Mouse (Mus musculus): ENCODE data around the gene Orc1. TPM values are rescaled to one million over a fixed set of nuclear protein-coding genes. Genes with fewer than 3 reads are reported as not detected.
A peak's percentile ranks its signal among the peaks of the same experiment; 100 is the strongest.

Gene Orc1
- polyA plus RNA-seq, 1 experiment from 2014 or later = 3.1 TPM

GRCm38 (mm10) chr4:108595785-108596184 lies 16.6 kb downstream of the Orc1 start:
- no peak for TF ChIP-seq CTCF (IDR thresholded peaks at IDR 0.05; ENCODE audit: low read depth)
- 59% methylated on average over 1 of the region's 1 CpGs for WGBS

GRCm38 (mm10) chr4:108598306-108598705 lies 19.1 kb downstream of the Orc1 start:
- Histone ChIP-seq H3K27me3 (replicated peaks; ENCODE audit: control insufficient read depth, insufficient read depth, low read length) (no peaks in the 10 kb centered on the region), H3K9ac (ENCODE audit: low read depth, low read length) (no peak overlapping the region), H3K4me2 (replicated peaks; ENCODE audit: low read depth) (no peak overlapping the region), H3K36me3 (ENCODE audit: control insufficient read depth, insufficient read depth) (peaks cover 3% of the 10 kb centered on the region; the same call in 1 of the 2 replicates), H3K4me1 (replicated peaks; ENCODE audit: control insufficient read depth, insufficient read depth, low read length) (no peaks in the 10 kb centered on the region), H3K4me3 (ENCODE audit: low read depth, low read length) (no peak overlapping the region), H3K9me3 (ENCODE audit: control insufficient read depth) (no peaks in the 10 kb centered on the region), H3K27ac (ENCODE audit: low read depth, low read length) (no peak overlapping the region)
- 75% methylated on average over 4 of the region's 4 CpGs for WGBS
- ATAC-seq = no peak
- no peak for TF ChIP-seq CTCF (IDR thresholded peaks at IDR 0.05; ENCODE audit: low read depth)

More at GRCm38 (mm10) chr4:108595785-108596184, 16.6 kb downstream of the Orc1 start:
- Histone ChIP-seq H3K36me3 (ENCODE audit: control insufficient read depth, insufficient read depth) (no peaks in the 10 kb centered on the region), H3K9ac (ENCODE audit: low read depth, low read length) (no peak overlapping the region), H3K9me3 (ENCODE audit: control insufficient read depth) (no peaks in the 10 kb centered on the region), H3K4me1 (replicated peaks; ENCODE audit: control insufficient read depth, insufficient read depth, low read length) (no peaks in the 10 kb centered on the region), H3K4me3 (ENCODE audit: low read depth, low read length) (no peak overlapping the region), H3K4me2 (replicated peaks; ENCODE audit: low read depth) (no peak overlapping the region), H3K27me3 (replicated peaks; ENCODE audit: control insufficient read depth, insufficient read depth, low read length) (no peaks in the 10 kb centered on the region), H3K27ac (ENCODE audit: low read depth, low read length) (no peak overlapping the region)
- ATAC-seq = 0 out of 2 replicates have a peak, but pooled peaks have one; percentile 49

GRCm38 (mm10) chr4:108601870-108602269 lies 22.6 kb downstream of the Orc1 start:
- peak overlapping the region; percentile 24 for H3K27ac ChIP-seq (ENCODE audit: low read depth, low read length)
- no peaks in the 10 kb centered on the region for H3K9me3 ChIP-seq (ENCODE audit: control insufficient read depth)
- WGBS = 56% methylated on average over 7 of the region's 7 CpGs
- no peak overlapping the region for H3K9ac ChIP-seq (ENCODE audit: low read depth, low read length)
- TF ChIP-seq CTCF (IDR thresholded peaks at IDR 0.05; ENCODE audit: low read depth) = no peak
- no peaks in the 10 kb centered on the region for H3K27me3 ChIP-seq (replicated peaks; ENCODE audit: control insufficient read depth, insufficient read depth, low read length)
- H3K4me1 ChIP-seq (replicated peaks; ENCODE audit: control insufficient read depth, insufficient read depth, low read length) = no peaks in the 10 kb centered on the region
- peak overlapping the region; percentile 33 for H3K4me2 ChIP-seq (replicated peaks; ENCODE audit: low read depth)
- no peak overlapping the region for H3K4me3 ChIP-seq (ENCODE audit: low read depth, low read length)
- peak; percentile 47; the same call in 1 of the 2 replicates for ATAC-seq
- H3K36me3 ChIP-seq (ENCODE audit: control insufficient read depth, insufficient read depth) = peaks cover 32% of the 10 kb centered on the region

GRCm38 (mm10) chr4:108608651-108609050 lies 29.4 kb downstream of the Orc1 start:
- WGBS = 91% methylated on average over 3 of the region's 3 CpGs
- H3K4me2 ChIP-seq (replicated peaks; ENCODE audit: low read depth) = no peak overlapping the region
- no peaks in the 10 kb centered on the region for H3K4me1 ChIP-seq (replicated peaks; ENCODE audit: control insufficient read depth, insufficient read depth, low read length)
- no peaks in the 10 kb centered on the region for H3K27me3 ChIP-seq (replicated peaks; ENCODE audit: control insufficient read depth, insufficient read depth, low read length)
- H3K4me3 ChIP-seq (ENCODE audit: low read depth, low read length) = no peak overlapping the region
- TF ChIP-seq CTCF (IDR thresholded peaks at IDR 0.05; ENCODE audit: low read depth) = no peak
- no peak for ATAC-seq
- no peak overlapping the region for H3K9ac ChIP-seq (ENCODE audit: low read depth, low read length)
- no peaks in the 10 kb centered on the region for H3K9me3 ChIP-seq (ENCODE audit: control insufficient read depth)
- peaks cover 30% of the 10 kb centered on the region for H3K36me3 ChIP-seq (ENCODE audit: control insufficient read depth, insufficient read depth)
- H3K27ac ChIP-seq (ENCODE audit: low read depth, low read length) = no peak overlapping the region

- no peak for ATAC-seq
- no peak for TF ChIP-seq CTCF (IDR thresholded peaks at IDR 0.05; ENCODE audit: low read depth)
- no peaks in the 10 kb centered on the region for H3K27me3 ChIP-seq (replicated peaks; ENCODE audit: control insufficient read depth, insufficient read depth, low read length)
- 87% methylated on average over 5 of the region's 5 CpGs for WGBS
- H3K9ac ChIP-seq (ENCODE audit: low read depth, low read length) = no peak overlapping the region
- no peak overlapping the region for H3K4me2 ChIP-seq (replicated peaks; ENCODE audit: low read depth)
- H3K4me1 ChIP-seq (replicated peaks; ENCODE audit: control insufficient read depth, insufficient read depth, low read length) = no peaks in the 10 kb centered on the region
- peaks cover 11% of the 10 kb centered on the region; the same call in 1 of the 2 replicates for H3K36me3 ChIP-seq (ENCODE audit: control insufficient read depth, insufficient read depth)
- H3K9me3 ChIP-seq (ENCODE audit: control insufficient read depth) = no peaks in the 10 kb centered on the region
- H3K4me3 ChIP-seq (ENCODE audit: low read depth, low read length) = no peak overlapping the region
- H3K27ac ChIP-seq (ENCODE audit: low read depth, low read length) = no peak overlapping the region
Measured at GRCm38 (mm10) chr4:108610935-108611334, 31.7 kb downstream of the Orc1 start.

GRCm38 (mm10) chr4:108618586-108618985 lies 39.4 kb downstream of the Orc1 start:
- 0 out of 2 replicates have a peak, but pooled peaks cover 3% of the 10 kb centered on the region for H3K36me3 ChIP-seq (ENCODE audit: control insufficient read depth, insufficient read depth)
- H3K9ac ChIP-seq (ENCODE audit: low read depth, low read length) = peak overlapping the region; percentile 68; the same call in 1 of the 2 replicates
- H3K27me3 ChIP-seq (replicated peaks; ENCODE audit: control insufficient read depth, insufficient read depth, low read length) = no peaks in the 10 kb centered on the region
- H3K27ac ChIP-seq (ENCODE audit: low read depth, low read length) = peak overlapping the region; percentile 73; the same call in 1 of the 2 replicates
- peak overlapping the region; percentile 81 for H3K4me2 ChIP-seq (replicated peaks; ENCODE audit: low read depth)
- no peak for ATAC-seq
- 52% methylated on average over 4 of the region's 4 CpGs for WGBS
- TF ChIP-seq CTCF (IDR thresholded peaks at IDR 0.05; ENCODE audit: low read depth) = no peak
- peaks cover 3% of the 10 kb centered on the region for H3K4me1 ChIP-seq (replicated peaks; ENCODE audit: control insufficient read depth, insufficient read depth, low read length)
- peak overlapping the region; percentile 61; the same call in 1 of the 2 replicates for H3K4me3 ChIP-seq (ENCODE audit: low read depth, low read length)
- no peaks in the 10 kb centered on the region for H3K9me3 ChIP-seq (ENCODE audit: control insufficient read depth)
